30 mouse cellular contexts compared by ENCODE assay signal in genomic region chr2:135980428-135980827, GRCm38 (mm10).
"Had no signal": no experiment of that assay in that cellular context is flagged by ENCODE, and none has a peak within 500 bp of the region (broad histone marks: within the 10 kb centered on the region; RNA-seq: fewer than 3 reads in every experiment).

No protein-coding gene starts in this region.

- ATAC-seq: lung, postnatal 0 days; midbrain, embryonic 13.5 days; midbrain, embryonic 15.5 days; midbrain, embryonic 16.5 days had no signal

- H3K27ac ChIP-seq: left cerebral cortex, adult 2 months; limb, embryonic 10.5 days; limb, embryonic 12.5 days; limb, embryonic 13.5 days; limb, embryonic 15.5 days; liver, embryonic 13.5 days; liver, embryonic 14.5 days; liver, embryonic 15.5 days; lung, embryonic 15.5 days; macrophage; midbrain, embryonic 10.5 days; midbrain, embryonic 12.5 days; midbrain, embryonic 13.5 days; midbrain, embryonic 15.5 days; neural tube, embryonic 12.5 days had no signal

- H3K4me1 ChIP-seq: limb, embryonic 12.5 days; limb, embryonic 15.5 days; liver, embryonic 15.5 days; lung, embryonic 15.5 days; megakaryocyte, embryonic 14.5 days; midbrain, embryonic 12.5 days; midbrain, embryonic 13.5 days; midbrain, embryonic 15.5 days; neural tube, embryonic 12.5 days had no signal

- H3K9me3 ChIP-seq: limb, embryonic 10.5 days; limb, embryonic 12.5 days; limb, embryonic 13.5 days; limb, embryonic 15.5 days; liver, embryonic 13.5 days; liver, embryonic 15.5 days; lung, embryonic 15.5 days; megakaryocyte, embryonic 14.5 days; midbrain, embryonic 10.5 days; midbrain, embryonic 12.5 days; midbrain, embryonic 13.5 days; midbrain, embryonic 15.5 days; neural tube, embryonic 12.5 days had no signal

- H3K4me2 ChIP-seq: limb, embryonic 12.5 days; limb, embryonic 13.5 days; limb, embryonic 15.5 days; liver, embryonic 13.5 days; liver, embryonic 15.5 days; lung, embryonic 14.5 days; lung, embryonic 15.5 days; midbrain, embryonic 11.5 days; midbrain, embryonic 12.5 days; midbrain, embryonic 13.5 days; midbrain, embryonic 15.5 days; neural tube, embryonic 12.5 days had no signal

- DNase-seq: left cerebral cortex, postnatal 4 days; liver; liver, embryonic 13.5 days; lung, adult 18-20 months; lung, adult 2 months; lung, embryonic 14.5 days; lung, postnatal 10 days; lung, postnatal 14 days; lung, postnatal 36 days; lung, postnatal 4 days; midbrain, embryonic 14.5 days had no signal

- H3K27me3 ChIP-seq: limb, embryonic 12.5 days; limb, embryonic 13.5 days; limb, embryonic 15.5 days; liver, embryonic 13.5 days; liver, embryonic 15.5 days; lung, embryonic 15.5 days; megakaryocyte, embryonic 14.5 days; midbrain, embryonic 12.5 days; midbrain, embryonic 13.5 days; midbrain, embryonic 15.5 days; neural tube, embryonic 12.5 days had no signal

- H3K36me3 ChIP-seq: limb, embryonic 10.5 days; limb, embryonic 12.5 days; liver, embryonic 13.5 days; liver, embryonic 15.5 days; lung, embryonic 15.5 days had no signal

- H3K9ac ChIP-seq: limb, embryonic 12.5 days; limb, embryonic 13.5 days; limb, embryonic 15.5 days; liver, embryonic 13.5 days; liver, embryonic 14.5 days; liver, embryonic 15.5 days; lung, embryonic 14.5 days; lung, embryonic 15.5 days; midbrain, embryonic 12.5 days; midbrain, embryonic 13.5 days; midbrain, embryonic 15.5 days; neural tube, embryonic 12.5 days had no signal

- H3K4me3 ChIP-seq: left cerebral cortex, adult 2 months; limb, embryonic 10.5 days; limb, embryonic 12.5 days; limb, embryonic 13.5 days; limb, embryonic 15.5 days; liver, embryonic 13.5 days; liver, embryonic 15.5 days; lung, embryonic 15.5 days; megakaryocyte, embryonic 14.5 days; midbrain, embryonic 10.5 days; midbrain, embryonic 12.5 days; midbrain, embryonic 13.5 days; midbrain, embryonic 15.5 days; myocyte; neural tube, embryonic 12.5 days had no signal
